Mouse (Mus musculus): ENCODE data around the gene H2-M10.4. TPM values are rescaled to one million over a fixed set of nuclear protein-coding genes. Genes with fewer than 3 reads are reported as not detected.

Gene H2-M10.4
- polyA plus RNA-seq, 1 experiment from 2014 or later = not detected

GRCm38 (mm10) chr17:36431411-36431810 lies 30.7 kb downstream of the H2-M10.4 start:
- Histone ChIP-seq H3K9me3 (replicated peaks; ENCODE audit: low read length) (no peaks in the 10 kb centered on the region), H3K4me1 (replicated peaks; ENCODE audit: insufficient read depth, low read length) (no peaks in the 10 kb centered on the region), H3K27ac (no peak overlapping the region), H3K36me3 (ENCODE audit: insufficient read depth, low read length) (no peaks in the 10 kb centered on the region), H3K27me3 (ENCODE audit: insufficient read depth, low read length) (no peaks in the 10 kb centered on the region), H3K4me2 (ENCODE audit: low read length) (no peak overlapping the region), H3K9ac (ENCODE audit: low read depth, low read length) (no peak overlapping the region), H3K4me3 (replicated peaks; ENCODE audit: low read depth, low read length) (no peak overlapping the region)
- 74% methylated on average over 2 of the region's 2 CpGs for WGBS
- DNase-seq (ENCODE audit: low spot score) (no peak), ATAC-seq (replicated peaks; ENCODE audit: low FRiP score, low read depth) (no peak)
- no peak for TF ChIP-seq CTCF (IDR thresholded peaks at IDR 0.05; ENCODE audit: low read depth)

DNA sequence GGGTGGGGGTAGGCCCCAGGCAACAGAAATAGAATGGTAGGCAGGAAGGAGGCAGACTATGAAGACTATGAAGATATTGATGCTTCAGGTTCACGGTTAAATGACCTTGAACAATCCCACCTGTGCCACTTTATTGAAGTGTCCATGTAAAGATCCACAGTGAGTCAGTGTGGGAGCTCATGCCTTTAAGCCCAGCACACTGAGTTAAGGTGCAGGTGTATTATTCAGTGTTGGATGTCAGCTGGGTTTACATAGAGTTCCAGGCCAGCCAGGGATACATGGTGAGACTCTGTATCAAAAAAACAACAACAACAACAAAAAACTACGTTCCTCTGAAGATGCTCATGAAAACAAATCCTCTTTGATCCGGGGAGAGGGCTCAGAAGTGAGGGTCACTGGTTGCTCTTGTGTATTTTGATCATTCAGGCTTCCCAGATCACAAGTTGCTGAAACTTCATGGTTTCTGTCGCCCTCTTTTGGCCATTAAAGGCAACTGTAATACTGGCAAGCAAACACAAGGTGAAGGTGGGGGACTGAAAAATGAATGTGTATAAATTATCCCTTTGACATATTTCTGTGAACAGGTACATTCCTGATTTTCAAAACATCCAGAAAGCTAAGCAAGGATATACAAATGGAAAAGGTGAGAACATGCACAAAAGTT lies 43.9 kb downstream of the H2-M10.4 start:
- Histone ChIP-seq H3K9me3 (replicated peaks; ENCODE audit: low read length) (no peaks in the 10 kb centered on the region), H3K27ac (no peak overlapping the region), H3K36me3 (ENCODE audit: insufficient read depth, low read length) (no peaks in the 10 kb centered on the region), H3K4me2 (ENCODE audit: low read length) (no peak overlapping the region), H3K9ac (ENCODE audit: low read depth, low read length) (no peak overlapping the region), H3K27me3 (ENCODE audit: insufficient read depth, low read length) (no peaks in the 10 kb centered on the region), H3K4me3 (replicated peaks; ENCODE audit: low read depth, low read length) (no peak overlapping the region), H3K4me1 (replicated peaks; ENCODE audit: insufficient read depth, low read length) (no peaks in the 10 kb centered on the region)
- DNase-seq (ENCODE audit: low spot score) (peak; percentile 70), ATAC-seq (replicated peaks; ENCODE audit: low FRiP score, low read depth) (no peak)
- peak; percentile 86 for TF ChIP-seq CTCF (IDR thresholded peaks at IDR 0.05; ENCODE audit: low read depth)
- 22% methylated on average over 4 of the region's 4 CpGs for WGBS

DNA sequence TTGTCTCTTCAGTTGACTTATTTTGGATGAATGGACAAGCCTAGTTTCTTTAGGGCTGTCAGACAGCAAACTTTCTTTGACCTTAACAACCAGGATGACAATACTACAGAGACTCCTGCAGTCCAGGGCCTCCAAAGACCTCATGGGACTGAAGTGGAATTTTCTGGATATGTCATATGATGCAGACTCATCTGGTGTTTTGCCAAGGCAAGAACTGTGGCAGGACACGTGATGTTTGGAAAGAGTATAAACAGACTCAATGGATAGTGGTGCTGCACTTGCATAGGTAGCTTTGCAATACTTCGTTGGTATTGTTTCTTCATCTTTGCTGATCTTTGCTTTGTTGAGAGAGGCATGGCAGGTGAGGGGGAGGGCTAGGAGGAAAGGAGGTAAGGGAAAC lies 44.7 kb downstream of the H2-M10.4 start:
- no peaks in the 10 kb centered on the region for H3K27me3 ChIP-seq (ENCODE audit: insufficient read depth, low read length)
- H3K4me2 ChIP-seq (ENCODE audit: low read length) = no peak overlapping the region
- no peak for TF ChIP-seq CTCF (IDR thresholded peaks at IDR 0.05; ENCODE audit: low read depth)
- H3K27ac ChIP-seq = no peak overlapping the region
- H3K9ac ChIP-seq (ENCODE audit: low read depth, low read length) = no peak overlapping the region
- no peak for DNase-seq (ENCODE audit: low spot score)
- H3K4me3 ChIP-seq (replicated peaks; ENCODE audit: low read depth, low read length) = no peak overlapping the region
- H3K36me3 ChIP-seq (ENCODE audit: insufficient read depth, low read length) = no peaks in the 10 kb centered on the region
- WGBS = 32% methylated on average over 2 of the region's 2 CpGs
- no peak for ATAC-seq (replicated peaks; ENCODE audit: low FRiP score, low read depth)
- H3K4me1 ChIP-seq (replicated peaks; ENCODE audit: insufficient read depth, low read length) = no peaks in the 10 kb centered on the region
- no peaks in the 10 kb centered on the region for H3K9me3 ChIP-seq (replicated peaks; ENCODE audit: low read length)

GRCm38 (mm10) chr17:36415407-36415806 lies 46.7 kb downstream of the H2-M10.4 start:
- ATAC-seq (replicated peaks; ENCODE audit: low FRiP score, low read depth) (peak; percentile 29; the same call in 1 of the 2 replicates), DNase-seq (ENCODE audit: low spot score) (no peak)
- H3K9me3 ChIP-seq (replicated peaks; ENCODE audit: low read length) = no peaks in the 10 kb centered on the region
- no peak for TF ChIP-seq CTCF (IDR thresholded peaks at IDR 0.05; ENCODE audit: low read depth)
- H3K4me3 ChIP-seq (replicated peaks; ENCODE audit: low read depth, low read length) = no peak overlapping the region
- H3K36me3 ChIP-seq (ENCODE audit: insufficient read depth, low read length) = no peaks in the 10 kb centered on the region
- no peak overlapping the region for H3K9ac ChIP-seq (ENCODE audit: low read depth, low read length)
- H3K27me3 ChIP-seq (ENCODE audit: insufficient read depth, low read length) = no peaks in the 10 kb centered on the region
- H3K4me2 ChIP-seq (ENCODE audit: low read length) = no peak overlapping the region
- 58% methylated on average over 1 of the region's 1 CpGs for WGBS
- H3K27ac ChIP-seq = no peak overlapping the region
- H3K4me1 ChIP-seq (replicated peaks; ENCODE audit: insufficient read depth, low read length) = no peaks in the 10 kb centered on the region

GRCm38 (mm10) chr17:36414361-36414760 lies 47.8 kb downstream of the H2-M10.4 start:
- Histone ChIP-seq H3K27ac (no peak overlapping the region), H3K9ac (ENCODE audit: low read depth, low read length) (no peak overlapping the region), H3K9me3 (replicated peaks; ENCODE audit: low read length) (no peaks in the 10 kb centered on the region), H3K4me3 (replicated peaks; ENCODE audit: low read depth, low read length) (no peak overlapping the region), H3K36me3 (ENCODE audit: insufficient read depth, low read length) (no peaks in the 10 kb centered on the region), H3K27me3 (ENCODE audit: insufficient read depth, low read length) (no peaks in the 10 kb centered on the region), H3K4me1 (replicated peaks; ENCODE audit: insufficient read depth, low read length) (no peaks in the 10 kb centered on the region), H3K4me2 (ENCODE audit: low read length) (no peak overlapping the region)
- DNase-seq (ENCODE audit: low spot score) (no peak), ATAC-seq (replicated peaks; ENCODE audit: low FRiP score, low read depth) (no peak)
- 85% methylated on average over 1 of the region's 1 CpGs for WGBS
- TF ChIP-seq CTCF (IDR thresholded peaks at IDR 0.05; ENCODE audit: low read depth) = no peak

Other genes with a start within 250 kb of the H2-M10.4 start
- gene Rpp21, start 204.3 kb downstream of the H2-M10.4 start, polyA plus RNA-seq (2015; fragmentation: Nextera tagmentation; extraction: Ambion mirVana) = 119 and 137 TPM in 2 replicates
- 9.6 and 10.2 TPM in 2 replicates for gene Trim39, start 190.1 kb downstream of the H2-M10.4 start, polyA plus RNA-seq (2015; fragmentation: Nextera tagmentation; extraction: Ambion mirVana)
- not detected in 2 replicates for gene H2-M10.2, start 175.8 kb downstream of the H2-M10.4 start, polyA plus RNA-seq (2015; fragmentation: Nextera tagmentation; extraction: Ambion mirVana)
- not detected in 2 replicates for gene H2-M10.1, start 136.2 kb downstream of the H2-M10.4 start, polyA plus RNA-seq (2015; fragmentation: Nextera tagmentation; extraction: Ambion mirVana)
- not detected in 2 replicates for gene H2-M10.3, start 93.9 kb downstream of the H2-M10.4 start, polyA plus RNA-seq (2015; fragmentation: Nextera tagmentation; extraction: Ambion mirVana)
- gene H2-M11, start 84.7 kb upstream of the H2-M10.4 start, polyA plus RNA-seq (2015; fragmentation: Nextera tagmentation; extraction: Ambion mirVana) = not detected in 2 replicates
- not detected in 2 replicates for gene H2-M9, start 180.3 kb upstream of the H2-M10.4 start, polyA plus RNA-seq (2015; fragmentation: Nextera tagmentation; extraction: Ambion mirVana)
- gene H2-M1, start 209.9 kb upstream of the H2-M10.4 start, polyA plus RNA-seq (2015; fragmentation: Nextera tagmentation; extraction: Ambion mirVana) = not detected in 2 replicates